Mouse (Mus musculus) erythroblast, embryonic 14.5 days (primary cell): ENCODE data around the gene Dnajb1.

ENCODE experiments used
- GATA1 ChIP-seq: IDR thresholded peaks from 2 replicates; pipeline ENCODE4 v1.6.1; 2012; ENCODE audit warnings: low read length, inconsistent platforms, mixed read lengths
- TAL1 ChIP-seq: IDR thresholded peaks from 3 replicates; pipeline ENCODE4 v1.6.1; 2012; ENCODE audit warnings: low read length, inconsistent platforms, mixed read lengths

GRCm38 (mm10) chr8:83608398-83608829 lies 421 bp downstream of the Dnajb1 start:
- TF ChIP-seq GATA1 (no peak), TAL1 (no peak)
